Mouse (Mus musculus) lung, postnatal 10 days (tissue): ENCODE measurements at regions not wholly inside any gene's neighbourhood (a gene's known extent, or its start where the extent isn't known, plus 50 kb on each side); places are given as distances from the start of the nearest gene placed in this dataset.

Experiments used
- DNase-seq: peaks from one replicate; pipeline ENCODE4 v3.0.0; 2021

DNA sequence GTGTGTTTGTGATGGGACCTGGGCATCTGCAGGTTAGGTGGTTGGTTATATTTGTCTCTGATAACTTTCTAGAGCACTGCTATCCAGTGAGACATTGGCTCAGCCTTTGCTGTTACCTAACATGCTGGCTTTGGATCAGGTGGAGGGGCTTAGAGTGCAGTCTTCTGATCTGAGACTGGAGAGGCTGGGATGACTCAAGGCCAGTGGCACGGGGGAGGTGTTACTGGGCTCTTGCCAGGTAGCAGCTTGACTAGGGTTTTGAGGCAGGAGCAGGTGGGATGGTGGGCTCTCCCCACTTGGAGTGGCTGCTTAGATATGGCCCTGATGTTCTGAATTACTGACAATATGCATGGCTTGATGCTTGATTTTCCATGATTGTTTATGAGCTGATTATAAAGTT lies 236.0 kb downstream of the Zfp704 start:
- DNase-seq: no peak

DNA sequence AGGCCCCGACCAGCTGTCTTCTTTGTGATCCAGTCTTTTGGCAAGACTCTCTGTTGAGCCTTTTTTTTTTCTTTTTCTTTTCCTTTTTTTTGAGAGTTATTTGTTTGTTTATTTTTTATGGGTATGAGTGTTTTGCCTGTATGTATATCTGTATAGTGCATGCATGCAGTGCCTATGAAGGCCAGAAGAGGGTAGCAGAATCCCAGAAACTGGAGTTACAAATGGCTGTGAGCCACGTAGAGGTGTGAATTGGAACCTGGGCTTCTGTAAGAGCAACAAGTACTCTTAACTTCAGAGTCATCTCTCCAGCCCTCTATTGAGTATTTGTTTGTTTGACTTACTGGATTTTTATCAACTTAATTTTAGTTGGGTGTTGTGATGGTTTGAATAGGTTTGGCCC lies 239.8 kb downstream of the Zfp704 start:
- DNase-seq: no peak

DNA sequence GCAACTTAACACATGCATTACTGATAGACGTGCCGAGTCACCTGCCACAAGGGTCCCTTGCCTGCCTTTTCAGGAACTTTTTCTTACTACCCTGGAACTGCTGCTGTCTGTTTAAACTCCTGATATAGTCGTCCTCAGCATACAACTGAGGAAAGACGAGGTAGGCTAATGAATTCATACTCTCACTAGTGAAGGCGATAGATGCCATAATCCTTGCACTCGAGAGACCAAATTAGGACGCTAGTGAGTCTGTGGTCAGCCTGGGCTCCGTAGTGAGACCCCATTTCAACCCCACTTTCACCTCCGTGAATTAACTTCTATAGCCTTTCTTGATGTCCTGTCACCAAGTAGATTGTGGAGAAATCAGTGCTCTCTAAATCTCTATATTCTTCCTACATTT lies 244.1 kb downstream of the Zfp704 start:
- no peak for DNase-seq

DNA sequence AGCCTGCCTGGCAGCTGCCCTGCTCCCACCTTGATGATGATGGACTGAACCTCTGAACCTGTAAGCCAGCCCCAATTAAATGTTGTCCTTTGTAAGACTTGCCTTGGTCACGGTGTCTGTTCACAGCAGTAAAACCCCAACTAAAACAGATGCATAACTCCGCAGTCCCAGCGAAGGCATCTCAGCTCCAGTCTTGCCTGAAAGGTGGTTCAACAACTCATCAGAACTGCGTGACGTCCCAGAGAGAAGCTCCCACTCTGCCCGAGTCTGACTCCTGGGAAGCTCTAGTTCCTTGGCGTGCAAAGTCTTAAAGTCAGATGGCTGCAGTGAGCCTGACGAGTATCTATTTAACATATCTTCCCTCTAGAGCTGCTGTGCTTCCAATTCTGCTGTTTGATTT lies 250.7 kb downstream of the Zfp704 start:
- no peak for DNase-seq

DNA sequence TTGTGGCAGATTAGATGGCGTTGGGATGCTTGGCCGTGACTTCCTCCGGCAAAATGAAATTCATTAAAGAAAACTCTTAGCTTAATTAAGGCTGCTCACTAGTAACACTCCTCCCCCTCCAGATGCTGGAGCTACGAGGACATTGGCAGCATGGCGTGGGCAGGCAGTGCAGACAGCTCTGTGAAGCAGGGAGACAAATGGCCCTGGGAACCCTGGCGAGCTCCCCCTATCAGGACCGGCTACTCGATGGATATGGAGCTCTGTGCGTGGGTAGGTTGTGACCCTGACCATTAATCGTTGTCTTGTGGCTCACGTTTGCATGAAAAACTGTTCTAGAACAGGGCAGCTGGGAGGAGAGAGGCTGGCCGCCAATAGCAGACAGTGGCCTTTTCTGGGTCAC lies 251.8 kb downstream of the Zfp704 start:
- DNase-seq: no peak

DNA sequence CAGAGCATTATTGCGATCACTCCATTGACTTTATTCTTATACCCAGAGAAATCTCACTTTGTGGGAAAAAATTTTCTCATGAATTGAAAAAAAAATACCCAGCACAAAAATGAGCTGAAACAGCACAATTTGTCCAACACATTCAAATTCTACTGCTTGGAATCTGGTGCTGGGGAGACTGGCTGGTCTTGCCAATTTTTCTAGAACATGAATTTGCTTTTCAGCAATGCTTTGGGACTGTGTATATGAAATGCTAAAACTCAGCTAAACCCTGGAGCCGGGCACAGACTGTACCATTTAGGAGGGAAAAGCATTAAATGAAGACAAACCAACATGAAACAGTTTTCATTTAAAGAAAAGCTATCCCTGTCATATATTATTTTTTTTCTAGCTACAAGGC lies 252.2 kb downstream of the Zfp704 start:
- DNase-seq: no peak

DNA sequence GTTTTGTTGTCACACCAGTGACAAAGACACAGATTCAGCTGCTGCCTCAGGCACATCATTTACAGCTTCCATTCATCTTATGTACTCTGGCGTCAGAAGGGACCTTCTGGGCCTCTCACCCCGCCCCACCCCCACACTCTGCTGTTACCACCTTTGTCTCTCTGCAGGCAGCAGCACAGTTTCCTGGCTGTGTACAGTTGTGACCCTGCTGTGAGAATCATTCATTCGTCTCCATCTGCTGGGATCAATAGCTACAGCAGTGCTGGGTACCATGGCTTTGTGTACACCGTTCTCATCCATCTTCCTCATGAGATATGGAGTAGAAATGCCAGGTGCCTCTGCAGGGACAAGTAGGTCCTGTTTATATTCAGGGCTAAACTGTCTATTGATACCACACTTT lies 254.0 kb downstream of the Zfp704 start:
- no peak for DNase-seq

DNA sequence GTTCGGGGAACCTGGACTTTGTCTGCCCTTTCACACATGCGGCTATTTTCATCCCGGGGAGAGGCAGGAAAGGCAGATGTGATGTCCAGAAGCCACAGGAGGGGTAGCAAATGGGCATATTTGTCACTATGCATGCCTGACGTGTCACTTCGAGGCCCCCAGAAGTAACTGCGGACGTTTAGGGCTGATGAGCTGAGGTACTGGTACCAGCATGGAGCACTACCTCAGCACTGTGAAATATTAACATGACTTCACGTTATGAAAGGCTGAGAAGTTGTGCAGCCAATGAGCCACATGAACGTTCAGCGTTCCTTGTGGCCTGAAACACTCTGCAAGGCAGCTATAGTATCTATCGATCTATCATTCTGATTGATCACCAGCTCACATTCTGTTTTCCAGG lies 255.1 kb downstream of the Zfp704 start:
- no peak for DNase-seq

DNA sequence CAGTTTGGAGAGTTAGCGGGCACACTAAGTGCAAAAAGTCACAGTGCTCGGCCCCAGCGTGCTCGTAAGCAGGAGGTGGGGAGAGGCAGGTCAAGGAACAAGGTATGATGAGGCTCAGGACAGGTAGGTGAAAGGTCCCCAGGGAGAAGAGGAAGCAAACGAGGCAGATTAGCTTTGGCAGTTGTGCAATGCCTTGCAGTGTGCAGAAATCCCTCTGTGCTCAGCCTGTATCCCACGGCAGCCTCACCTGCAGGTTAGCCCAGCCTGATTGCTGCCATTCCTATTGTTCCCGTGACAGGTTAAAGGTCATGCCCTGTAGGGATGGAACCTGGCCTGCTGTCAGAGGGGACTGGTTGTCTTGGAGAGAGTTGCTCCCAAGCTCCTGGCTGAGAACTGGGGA lies 257.6 kb downstream of the Zfp704 start:
- DNase-seq: no peak

DNA sequence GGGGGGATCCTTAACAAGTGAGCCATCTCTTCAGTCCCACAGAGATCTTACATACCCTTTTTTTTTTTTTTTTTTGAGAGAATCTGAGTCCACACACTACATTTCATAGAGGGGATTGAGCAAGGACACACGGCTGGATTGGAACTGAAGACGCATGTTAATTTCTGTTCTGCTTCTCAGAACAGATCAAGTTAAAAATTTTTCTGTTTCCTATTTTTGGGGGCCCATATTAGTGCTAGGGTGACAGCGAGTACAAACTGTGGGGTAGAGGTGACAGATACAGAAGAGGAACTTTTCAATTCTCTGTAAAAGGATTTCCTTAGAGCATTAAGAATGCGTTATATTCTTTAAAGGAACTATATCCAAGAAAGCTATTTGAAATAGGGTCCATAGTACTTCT lies 260.1 kb downstream of the Zfp704 start:
- DNase-seq: no peak

DNA sequence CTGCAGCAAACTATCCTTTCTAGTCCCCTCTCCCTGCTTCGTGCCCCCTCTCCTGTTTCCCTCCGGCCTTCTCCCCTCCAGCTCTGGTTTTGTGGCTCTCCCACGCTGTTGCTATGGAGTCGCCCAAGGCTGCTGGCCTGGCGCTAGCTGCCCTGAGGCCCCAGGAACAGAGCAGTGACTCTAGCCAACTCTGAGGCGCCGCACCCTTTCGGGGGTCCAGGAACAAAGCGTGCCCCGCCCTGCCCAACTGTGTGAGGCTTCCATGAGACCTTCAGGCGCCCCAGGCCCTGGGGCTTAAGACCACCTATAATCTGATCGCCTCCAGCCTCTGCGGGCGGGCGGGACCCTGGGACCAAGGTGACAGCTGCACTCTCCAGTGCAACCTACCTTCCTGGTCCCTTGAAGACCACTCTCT lies 262.4 kb downstream of the Zfp704 start:
- peak; percentile 49 for DNase-seq

DNA sequence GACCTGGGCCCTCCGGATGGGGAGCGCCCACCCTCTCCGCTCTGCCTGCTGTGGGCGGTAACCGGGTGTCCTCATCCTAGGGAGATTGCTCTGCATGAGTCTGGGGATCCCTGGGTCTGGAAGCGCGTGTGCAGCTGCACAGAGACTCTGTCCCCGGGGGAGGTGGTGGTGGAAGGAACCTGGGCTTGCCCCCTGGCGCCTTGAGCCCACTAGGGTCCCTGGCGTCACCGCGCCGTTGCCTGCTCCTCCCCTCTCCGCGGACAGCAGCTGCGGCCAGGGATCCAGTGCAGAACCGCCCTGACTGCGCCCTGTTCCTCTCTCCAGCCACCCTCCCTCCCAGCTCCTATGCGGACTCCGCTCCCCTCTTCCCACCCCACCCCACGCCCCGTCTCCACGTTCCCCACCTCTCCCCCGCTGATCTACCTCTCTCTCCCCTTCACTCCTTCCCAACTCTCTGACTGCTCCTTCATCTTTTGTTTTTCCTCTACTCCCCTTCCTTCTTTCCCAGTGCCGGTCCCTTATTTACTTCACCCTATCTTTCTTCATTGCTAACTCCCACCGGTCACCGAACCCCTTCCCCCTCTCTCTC lies 262.9 kb downstream of the Zfp704 start:
- DNase-seq: peak; percentile 57

DNA sequence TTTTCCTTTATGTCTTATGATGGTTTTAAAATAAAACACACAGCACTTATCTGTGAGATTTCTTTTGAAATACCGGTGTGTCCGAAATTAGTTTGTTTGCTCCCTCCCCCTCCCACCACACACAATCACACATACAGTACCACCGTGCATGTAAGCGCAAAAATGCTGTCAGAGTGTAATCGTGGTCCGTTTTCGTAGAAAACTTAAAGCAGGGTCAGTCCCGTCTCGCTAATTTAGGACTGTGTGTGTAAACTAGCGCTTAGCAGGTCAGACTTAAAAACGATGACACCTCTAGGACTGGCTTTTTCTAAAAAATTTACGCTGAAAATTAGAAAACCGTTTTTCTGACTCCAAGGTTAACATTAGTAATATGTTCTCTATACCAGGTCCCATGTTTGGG lies 263.5 kb downstream of the Zfp704 start:
- DNase-seq: no peak

DNA sequence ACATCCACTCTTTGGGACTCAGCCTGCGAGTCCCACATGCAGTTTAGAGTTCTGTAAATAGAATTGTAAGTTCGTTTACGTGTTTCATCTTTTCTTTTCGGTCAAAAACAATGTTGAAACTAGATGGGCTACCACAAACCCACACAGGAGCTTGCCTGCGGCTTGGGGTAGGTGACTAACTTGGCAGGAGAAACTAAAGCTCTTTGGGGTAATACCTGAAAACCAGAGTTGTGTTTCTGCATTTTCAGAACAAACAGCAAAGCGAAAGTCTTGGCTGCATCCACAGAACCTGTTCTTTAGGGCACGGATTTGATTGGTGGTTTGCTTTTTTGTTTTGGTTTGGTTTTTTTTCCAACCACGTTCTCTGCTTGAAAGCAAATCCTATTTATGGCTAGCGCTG lies 264.0 kb downstream of the Zfp704 start:
- DNase-seq: no peak

DNA sequence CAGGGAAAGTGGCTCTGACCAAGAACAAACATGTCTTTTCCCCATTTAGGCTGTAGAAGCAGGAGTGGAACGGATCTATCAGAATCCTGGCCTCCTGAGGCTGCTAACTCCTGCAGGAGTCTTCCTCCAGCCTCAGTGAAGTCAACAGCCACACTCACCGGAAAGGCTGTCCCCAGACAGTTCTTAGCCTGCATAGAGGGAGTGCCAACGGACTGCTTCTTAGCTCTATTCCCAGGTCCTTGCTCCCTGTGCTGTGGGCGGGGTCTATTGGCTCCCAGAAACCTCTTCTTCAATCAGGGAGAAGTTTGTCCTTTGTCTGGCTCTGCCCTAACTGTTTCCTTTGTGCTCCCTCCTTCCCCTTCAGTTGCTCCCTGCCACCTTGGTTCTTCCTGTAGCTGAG lies 266.3 kb downstream of the Zfp704 start:
- no peak for DNase-seq

DNA sequence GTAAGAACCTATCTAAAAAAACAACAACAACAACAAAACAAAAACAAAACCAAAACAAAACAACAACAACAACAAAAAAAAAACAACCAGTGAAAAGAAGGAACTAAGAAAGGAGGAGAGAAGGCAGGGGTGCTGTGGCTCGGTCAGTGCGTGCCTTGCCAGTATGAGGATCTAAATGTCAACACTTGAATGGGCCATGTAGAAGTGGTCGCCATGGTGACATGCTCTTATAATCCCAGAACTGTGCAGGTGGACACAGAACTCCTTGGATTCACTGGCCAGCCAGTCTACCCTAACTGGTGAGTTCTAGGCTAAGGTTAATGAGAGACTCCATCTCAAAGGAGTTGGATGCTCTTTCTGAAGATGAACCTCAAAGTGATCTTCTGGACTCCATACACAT lies 267.7 kb downstream of the Zfp704 start:
- no peak for DNase-seq

DNA sequence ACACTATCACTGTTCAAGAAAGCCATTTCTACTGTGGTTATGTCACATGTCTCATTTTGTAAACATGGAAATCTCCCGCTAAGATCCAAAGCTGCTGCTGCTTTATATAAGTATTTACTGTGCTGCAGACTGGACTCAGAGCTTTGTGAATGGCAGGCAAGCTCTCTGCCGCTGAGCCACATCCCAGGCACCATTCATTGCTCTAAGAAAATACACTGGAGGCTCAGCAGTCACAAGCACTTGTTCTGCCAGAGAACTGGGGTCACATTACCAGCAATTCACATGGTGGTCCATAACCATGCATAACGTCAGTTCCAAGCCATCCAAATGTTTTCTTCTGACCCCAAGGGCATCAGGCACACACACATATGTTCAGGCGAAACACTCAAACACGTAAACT lies 268.2 kb downstream of the Zfp704 start:
- DNase-seq: no peak

DNA sequence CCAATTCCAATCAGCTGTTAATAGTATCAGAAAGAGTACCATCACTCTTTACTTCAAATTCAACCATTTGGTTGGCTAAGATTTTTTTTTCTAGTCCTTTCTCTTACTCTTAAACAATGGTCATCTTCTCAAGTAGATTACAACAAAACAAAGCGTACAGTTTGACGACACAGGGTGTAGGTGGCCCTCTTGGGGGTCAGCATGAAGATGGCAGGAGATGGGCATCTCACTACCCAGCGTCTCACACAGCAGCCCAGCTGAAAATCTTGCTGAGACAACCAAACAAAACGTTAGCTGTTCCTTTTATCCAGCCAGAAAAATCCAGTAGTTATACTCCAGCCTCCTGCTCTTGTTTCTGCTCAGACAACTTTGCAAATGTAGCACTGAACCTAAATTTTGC lies 268.6 kb downstream of the Zfp704 start:
- DNase-seq: no peak

DNA sequence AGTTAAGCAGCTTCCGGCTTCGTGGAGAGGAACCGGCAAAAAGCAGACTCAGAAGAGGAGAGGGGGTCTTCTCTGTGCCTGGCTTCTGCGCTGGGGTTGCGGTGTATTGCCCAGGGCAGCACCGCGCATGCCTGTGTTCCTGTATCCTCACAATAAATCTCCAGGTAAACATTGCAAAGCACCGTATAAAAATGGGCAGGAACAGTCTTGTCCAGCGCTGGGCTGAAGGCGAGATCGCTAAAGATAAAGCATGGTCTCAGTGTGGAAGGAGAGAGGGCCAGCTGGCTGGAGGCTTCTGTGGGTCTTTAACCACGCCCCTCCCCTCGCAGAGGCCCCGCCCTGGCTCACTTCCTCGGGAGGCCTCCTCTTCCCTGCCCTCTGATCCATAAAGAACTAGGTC lies 269.1 kb downstream of the Zfp704 start:
- peak; percentile 74 for DNase-seq

DNA sequence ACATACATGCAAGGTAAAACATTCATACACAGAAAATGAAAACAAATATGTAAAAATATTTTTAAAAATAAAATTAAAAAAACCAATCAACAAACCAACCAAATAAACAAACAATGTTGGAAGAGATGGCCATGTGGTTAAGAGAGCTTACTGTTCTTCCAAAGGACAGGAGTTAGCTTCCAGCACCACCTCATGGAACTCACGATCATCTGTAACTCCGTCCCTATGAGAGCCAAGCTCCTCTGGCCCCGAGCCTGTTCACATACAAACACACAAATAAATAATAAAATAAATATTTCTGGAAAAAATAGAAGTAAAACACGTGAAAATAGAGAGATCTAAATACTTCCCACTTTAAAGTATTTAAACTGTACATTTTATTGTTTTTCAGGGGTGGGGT lies 269.5 kb downstream of the Zfp704 start:
- DNase-seq: no peak

DNA sequence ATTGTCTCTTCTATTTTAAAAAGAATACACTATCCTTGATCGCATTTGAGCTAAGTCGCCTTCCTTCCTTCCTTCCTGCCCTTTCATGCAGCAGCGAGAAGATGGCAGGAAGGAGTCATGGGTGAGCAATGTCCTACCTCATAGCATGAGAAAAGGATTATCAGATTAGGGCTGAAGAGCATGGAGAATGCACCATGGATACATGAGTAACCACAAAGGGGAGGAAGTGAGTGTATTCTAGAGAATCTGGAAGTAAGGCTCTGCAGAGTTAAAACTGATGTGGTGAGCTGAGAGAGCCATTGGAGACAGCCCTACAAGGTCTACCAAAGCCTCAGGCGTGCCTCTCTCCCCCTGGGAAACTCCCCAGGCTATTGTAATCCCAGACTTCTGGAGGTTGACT lies 270.2 kb downstream of the Zfp704 start:
- no peak for DNase-seq

DNA sequence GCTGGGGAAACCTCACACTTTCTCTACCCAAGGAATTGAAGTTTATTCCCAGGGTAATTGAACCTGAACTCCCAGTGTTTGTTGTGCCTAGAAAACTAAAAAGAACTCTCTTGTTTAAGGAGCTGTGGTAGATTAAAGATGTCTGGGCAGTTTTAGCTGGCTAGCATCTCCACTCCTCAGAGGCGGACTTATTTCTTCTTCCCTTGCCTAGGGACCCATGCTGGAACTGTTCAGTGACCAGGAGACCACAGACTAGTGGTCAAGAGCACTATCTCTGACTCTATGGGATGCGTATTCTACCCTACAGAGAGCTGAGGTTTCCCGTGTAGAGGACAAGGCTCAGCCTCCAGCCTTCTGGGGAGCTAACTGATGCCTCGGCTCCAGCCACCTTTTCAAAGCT lies 274.3 kb downstream of the Zfp704 start:
- no peak for DNase-seq
